Mouse (Mus musculus) kidney, postnatal 14 days (tissue): Measurements from ENCODE around the gene Rsc1a1.

Experiments
- DNase-seq: peaks from one replicate; pipeline ENCODE4 v3.0.0; 2022; ENCODE audit warnings: mixed read lengths

The Rsc1a1 gene

DNA sequence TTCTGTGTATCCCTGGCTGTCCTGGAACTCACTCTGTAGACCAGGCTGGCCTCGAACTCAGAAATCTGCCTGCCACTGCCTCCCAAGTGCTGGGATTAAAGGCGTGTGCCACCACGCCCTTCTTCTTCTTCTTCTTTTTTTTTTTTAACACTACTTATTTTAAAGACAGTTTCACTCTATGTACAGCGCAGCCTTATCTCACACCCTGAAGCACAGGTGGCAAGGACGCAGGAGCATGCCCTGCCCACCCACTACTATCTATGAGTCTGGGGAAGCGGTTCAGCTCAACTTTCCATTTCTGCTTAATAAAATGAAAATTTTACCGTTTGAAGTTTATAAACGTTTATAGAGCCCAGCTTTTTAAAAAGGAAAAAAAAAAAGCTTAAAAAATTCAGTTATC lies 3.1 kb upstream of the Rsc1a1 start:
- DNase-seq: no peak

DNA sequence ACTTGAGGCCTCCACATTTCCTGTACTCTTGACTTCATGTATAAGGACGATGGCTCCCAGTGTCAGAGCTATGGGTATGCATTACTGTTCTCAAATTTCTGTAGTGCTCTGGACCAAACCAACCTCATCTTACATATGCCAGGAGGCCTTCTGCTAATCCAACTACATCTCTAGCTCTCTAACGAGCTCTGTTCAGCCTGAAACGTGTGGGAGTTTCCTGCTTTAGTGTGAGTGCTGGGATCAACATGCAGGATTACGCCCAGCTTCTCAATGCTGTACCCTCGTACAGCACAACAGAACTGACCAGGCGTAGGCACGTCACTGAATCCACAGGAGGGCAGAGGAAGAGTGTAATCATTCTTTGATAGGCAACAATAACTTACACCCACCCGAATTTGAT lies 1.1 kb upstream of the Rsc1a1 start:
- no peak for DNase-seq

DNA sequence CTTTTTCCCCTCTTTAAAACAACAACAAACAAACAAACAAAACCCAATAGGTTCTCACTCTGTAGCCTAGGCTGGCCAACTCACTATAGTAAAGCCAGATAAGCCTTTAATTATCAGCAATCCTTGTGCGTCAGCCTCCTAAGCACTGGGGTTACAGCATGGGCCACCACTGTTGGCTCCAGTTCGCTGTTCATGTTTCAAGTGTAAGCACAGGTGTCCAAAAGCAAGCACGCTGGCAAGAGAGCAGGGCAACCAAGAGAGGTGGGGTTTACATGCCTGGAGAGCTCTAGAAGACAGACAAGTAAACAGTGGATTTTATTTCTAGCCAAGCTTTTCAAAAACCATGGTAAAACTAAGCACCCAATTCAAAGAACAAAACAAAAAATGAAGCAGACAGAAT lies 694 bp upstream of the Rsc1a1 start:
- DNase-seq: no peak

DNA sequence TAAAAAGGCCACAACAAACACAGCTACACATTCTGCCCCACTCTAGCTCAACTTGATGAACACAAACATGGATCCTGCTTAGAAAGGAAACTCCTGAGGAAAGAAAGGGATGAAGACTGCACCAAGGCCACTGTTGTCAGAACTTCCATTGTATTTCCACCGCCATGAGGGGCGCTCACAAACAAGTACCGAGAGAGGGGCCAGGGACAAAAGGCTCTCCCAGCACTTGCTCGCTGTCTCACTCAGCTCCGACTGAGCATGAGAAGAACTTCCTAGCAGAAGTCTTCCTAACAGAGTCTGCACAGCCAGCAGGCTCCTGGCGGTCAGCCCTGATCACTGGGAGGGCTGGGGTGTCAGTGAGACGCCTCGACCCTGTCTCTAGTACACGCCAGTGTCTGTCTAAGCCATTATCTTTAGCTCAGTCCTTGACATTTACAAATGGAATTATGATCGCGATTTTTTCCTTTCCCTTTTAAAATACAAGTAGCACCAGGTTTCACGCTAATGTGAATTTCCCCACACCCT lies 2.6 kb downstream of the Rsc1a1 start:
- DNase-seq: peak; percentile 23

DNA sequence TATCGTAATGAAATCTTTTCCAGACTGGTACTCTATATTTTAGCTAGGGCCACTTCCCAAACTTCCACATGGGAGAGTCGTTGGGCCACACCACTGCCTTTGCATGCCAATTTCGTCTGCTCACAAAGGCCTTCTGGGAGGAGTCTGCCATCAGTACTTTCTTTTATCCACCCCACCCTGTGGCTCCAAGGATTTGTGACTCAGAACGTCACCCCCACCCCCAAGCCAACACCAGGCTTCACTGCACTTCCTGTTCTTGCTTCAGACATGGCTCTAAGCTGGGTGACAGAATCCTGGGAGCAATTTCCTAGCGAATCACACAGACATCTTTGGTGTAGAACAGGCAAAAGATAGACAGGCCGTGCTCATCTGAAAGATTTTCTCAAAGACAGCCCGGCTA lies 3.6 kb downstream of the Rsc1a1 start:
- no peak for DNase-seq

DNA sequence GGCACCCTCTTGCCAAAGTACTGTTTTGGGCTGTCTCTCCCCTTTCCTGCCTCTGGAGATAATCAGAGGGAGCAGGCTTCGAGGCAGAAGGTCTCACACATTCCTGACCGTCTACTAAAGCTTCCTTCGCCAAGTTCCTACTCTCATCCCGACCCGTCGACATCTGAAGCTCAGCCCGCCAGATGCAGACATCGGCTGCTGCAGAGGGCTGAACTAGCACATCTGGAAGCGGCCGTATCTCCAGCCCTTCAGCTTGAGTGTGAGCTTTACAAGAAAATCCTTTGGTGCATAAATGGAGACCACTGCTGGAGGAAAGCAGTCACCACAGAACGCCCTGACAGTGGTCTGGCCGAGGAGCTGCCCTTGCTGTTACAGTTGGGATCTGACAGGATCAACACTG lies 4.5 kb downstream of the Rsc1a1 start:
- DNase-seq: no peak

DNA sequence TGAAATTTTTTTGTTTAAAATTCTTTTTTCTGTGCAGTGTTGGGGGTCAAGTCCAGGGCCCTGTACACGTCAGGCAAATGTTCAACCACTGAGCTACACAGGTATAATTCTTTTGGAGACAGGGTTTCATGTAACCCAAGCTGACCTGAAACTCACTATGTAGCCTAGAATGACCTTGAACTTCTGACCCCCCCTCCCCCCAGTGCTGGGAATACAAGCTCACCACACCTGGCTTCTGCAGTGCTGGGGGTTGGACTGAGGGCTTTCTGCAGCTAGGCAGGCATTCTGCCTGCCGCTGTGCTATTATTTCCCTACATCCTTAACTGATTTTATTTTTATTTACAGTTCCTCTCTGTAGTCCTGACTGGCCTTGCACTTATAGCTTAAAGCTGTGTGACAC lies 6.4 kb downstream of the Rsc1a1 start:
- no peak for DNase-seq

DNA sequence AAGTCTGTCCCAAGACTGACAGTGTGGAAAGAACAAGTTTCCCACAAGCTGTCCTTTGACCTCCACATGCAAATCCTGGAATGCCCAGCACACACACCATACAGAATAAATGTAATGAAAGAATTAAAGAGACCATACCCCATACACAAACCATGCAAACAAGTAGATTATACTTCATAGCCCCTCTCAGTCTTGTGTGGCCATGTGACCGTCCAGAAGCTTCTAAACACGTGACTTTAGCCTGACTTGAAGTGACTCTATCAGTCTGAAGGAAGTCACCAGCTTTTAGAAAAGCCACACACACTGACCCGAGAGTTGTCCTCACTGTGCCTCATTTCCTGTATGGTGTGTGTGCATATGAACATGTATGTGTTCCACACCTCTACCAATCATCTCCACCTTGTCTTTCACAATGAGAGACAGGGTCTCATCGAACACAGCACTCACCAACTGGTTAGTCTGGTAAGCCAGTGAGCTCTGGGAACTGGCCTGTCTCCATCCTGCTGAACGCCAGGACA lies 8.9 kb downstream of the Rsc1a1 start:
- no peak for DNase-seq

DNA sequence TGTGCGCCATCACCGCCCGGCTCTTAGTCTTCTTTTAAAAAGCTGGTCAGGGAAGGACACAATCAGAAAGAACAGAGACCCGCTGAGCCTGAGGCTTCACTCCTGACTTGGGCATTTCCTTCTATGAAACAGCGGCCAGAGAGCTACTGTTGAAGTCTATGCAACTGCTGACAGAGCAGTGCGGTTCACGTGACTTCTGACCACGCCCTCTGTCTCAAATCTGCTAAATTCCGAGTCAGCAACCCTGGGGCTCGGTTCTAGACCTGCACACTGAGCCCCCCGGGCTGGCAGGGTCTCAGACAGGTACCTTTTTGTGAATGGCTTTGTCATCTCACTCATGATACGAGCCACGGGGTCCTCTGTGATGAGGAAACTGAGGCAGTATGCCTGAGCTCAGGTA lies 13.1 kb downstream of the Rsc1a1 start:
- no peak for DNase-seq

DNA sequence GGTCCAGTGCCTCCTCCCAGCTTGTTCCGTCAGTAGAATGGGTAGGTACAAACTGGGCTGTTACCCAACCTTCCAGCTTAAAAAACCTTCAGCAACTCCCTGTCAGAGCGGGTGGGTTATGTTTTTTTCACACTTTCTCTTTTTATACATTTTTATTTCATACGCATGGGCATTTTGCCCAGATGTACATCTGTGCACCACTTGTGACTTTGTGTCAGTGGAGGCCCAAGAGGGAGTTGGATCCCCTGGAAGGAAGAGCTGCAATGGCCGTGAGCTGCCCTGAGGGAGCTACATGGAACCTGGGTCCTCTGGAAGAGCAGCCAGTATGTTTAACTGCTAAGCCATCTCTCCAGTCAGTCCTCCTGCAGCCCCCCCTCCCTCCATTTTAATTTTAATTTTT lies 14.0 kb downstream of the Rsc1a1 start:
- no peak for DNase-seq

DNA sequence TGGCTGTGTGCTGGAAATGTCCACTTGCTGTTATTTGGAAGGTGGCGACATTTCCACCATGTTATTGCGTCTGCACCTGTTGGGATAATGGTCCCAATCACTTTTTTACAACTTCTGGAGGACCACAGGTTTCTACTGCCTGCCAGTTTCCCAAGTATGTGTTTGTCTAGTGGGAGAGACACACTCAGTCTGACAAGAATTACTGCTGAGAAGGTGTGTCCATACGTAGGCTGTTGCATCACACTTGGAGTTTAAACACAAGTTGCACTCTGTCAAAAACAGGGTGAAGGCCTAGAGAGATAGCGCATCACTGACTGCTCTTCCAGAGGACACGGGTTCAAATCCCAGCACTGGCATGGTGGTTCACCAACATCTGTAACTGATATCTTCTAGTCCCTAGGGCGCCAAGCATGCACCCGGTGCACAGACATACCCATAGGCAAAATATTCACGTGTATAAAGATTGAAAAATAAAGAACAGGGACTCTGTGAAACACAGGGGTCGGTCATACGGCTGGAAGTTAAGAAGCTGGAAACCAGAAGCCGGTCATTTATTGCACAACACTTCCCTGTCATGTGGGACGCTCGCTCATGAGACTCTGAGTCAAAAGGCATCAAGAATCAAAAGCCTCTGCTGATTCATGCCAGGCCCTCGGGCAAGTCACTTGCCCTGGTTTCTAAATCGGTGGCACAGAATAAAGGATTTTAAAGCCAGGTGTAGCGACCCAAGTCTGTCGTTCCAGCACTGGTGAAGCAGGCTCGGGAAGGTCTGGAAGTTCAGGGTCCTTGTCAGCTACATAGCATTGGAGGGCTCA lies 15.3 kb downstream of the Rsc1a1 start:
- no peak for DNase-seq

DNA sequence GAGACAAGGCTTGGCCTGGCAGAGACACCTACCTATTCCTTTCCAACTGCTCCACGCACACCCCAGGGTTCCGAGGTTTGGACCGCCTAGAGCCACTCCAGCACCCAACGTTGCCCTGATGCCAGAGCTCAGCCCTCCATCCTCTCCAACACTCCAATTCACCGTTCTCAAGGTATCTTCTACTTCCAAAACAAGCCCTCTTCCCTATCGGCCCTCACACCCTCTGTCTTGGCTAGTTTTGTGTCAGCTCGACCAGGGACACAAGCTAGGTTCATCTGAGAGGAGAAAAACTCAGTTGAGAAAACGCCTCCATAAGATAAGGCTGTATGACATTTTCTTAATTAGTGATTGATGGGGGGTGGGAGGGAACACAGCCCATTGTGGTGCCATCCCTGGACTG lies 20.6 kb downstream of the Rsc1a1 start, which contains the start of gene Plekhm2:
Gene Plekhm2, minus strand, starts transcription at position 101 of the 400 bp plus-strand sequence.
- DNase-seq: no peak

DNA sequence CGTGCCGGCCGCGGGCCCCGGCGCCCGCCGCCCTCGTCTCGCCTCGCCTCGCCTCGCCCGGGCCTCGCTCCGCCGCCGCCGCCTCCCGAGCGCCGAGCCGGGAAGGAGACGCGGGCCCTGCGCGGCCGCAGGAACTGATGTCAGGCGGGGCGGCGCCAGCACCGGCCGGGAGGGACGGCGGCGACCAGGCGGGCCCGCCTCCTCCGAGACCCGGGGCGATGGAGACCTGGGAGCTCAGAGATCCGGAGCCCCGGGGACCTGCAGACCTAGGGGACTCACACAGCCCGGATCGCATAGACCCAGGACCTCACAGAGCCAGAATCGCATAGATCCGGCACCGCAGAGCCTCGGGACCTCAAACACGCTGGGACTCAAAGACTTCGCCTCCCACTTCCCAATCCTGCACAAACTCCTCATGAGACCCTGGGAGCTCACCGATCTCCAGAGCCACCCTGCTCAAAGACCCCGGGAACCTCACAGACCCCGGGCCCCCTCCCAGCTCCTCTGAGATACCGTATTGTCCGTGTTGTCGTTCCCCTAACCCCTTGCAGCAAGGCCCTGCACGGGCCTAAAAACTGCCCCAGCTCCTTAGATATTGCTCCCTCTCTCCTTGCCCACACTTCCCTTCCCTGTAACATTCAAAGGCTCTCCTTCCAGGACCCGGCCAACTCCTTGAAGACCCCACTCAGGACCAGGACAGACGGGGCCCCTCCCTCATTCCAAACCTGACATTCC lies 21.2 kb downstream of the Rsc1a1 start:
- peak; percentile 88 for DNase-seq

DNA sequence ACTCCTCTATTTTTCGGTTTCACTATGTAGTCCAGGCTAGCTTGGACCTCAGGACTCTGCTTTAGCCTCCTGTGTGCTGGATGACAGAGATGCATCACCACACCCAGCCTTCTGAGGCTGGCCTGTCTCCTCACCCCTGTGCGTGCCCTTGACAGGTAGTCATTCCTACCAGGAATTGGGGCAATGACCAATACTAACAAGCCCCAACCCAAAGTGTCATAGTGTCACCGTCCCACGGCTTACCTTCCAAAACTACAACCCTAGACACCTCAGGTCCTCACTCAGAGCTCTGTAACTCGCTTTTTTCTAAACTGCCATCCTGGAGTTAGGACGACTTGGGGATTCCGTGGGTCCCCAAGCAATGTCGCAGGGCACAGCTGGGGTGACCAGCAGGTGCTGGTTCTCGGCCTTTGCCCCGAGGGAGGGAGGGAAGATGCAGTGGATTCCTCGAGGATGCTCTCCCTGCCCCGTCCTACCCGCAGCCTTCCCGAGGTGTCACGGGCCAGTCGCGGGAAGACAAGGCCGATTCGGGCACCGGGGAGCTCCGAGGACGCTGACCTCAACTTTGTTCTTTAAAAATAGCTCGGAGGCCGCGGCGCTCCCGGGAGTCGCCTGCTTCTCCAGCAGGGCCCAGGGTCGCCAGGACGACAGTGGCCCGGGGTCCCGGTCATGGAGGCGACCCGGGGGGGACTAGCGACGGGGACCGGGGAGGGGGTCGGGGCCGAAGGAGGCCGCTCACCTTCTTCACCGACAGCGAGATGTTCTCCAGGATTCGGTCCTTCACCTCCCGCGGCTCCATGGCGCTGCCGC lies 22.1 kb downstream of the Rsc1a1 start:
- peak; percentile 44 for DNase-seq

DNA sequence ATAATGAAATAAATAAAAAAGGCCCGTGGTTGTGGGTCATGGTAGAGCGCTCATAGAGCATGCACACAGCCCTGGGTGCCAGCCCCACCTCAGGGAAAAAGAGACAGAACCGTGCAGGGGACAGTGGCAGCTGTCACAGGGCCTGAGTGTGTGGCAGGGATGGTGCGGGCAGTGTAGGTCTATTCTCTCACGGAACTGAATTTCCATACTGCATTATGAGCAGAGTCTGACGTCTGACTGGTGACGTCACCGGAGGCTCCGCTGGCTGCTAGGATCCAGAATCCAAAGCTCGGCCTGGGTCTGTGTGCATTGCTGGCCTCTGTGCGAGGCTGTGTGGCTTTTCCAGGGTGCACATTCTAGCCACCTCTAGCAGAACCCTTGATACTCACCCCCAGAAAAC lies 24.5 kb downstream of the Rsc1a1 start:
- no peak for DNase-seq

DNA sequence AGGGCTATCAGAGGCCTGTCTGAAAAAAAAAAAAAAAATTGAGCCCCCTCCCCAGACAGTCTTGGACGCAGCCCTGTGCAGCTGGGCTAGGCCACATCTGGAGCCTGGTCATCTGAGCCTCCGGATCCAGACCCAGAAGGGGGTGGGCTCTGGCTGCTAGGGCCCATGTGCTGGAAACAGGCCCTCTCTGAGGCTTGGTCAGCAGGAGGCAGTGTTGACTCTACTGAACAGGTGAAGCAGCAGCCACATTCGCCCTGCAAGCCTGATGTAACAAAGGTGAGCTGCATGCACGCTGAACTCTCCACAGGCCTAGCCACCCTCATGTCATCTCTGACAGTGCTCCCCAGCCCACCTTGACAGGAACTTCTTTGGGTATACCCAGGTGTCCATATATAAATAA lies 25.7 kb downstream of the Rsc1a1 start:
- DNase-seq: no peak

DNA sequence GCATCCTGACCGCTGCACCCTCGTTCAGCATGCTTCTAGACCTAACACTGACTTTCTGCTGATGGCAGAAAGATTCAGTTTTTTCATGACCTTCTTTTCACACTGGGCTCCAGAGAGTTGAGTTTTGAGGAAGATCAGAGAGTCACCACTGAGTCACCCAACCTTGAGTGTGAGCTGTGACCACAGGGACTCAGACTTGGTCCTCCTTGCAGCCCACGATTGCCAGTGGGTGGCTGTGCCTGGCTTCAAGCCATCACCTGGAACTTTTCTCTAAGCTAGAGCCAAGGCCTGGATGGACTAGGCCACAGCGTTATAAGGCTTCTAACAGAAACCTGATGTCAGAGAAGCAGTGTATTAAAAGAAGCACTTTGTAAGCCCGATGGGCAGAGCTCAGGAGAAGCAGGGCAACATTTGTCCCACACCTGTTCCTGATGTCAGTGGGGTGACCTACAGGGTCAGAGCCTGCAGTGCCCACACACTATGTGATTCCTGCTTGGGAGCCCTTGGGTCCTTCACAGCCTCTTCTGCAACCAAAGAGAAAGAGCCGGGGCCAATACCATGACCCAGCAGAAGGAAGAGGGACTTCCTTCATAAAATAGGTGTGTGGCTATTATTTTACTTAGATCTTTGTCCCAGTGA lies 26.4 kb downstream of the Rsc1a1 start:
- no peak for DNase-seq

DNA sequence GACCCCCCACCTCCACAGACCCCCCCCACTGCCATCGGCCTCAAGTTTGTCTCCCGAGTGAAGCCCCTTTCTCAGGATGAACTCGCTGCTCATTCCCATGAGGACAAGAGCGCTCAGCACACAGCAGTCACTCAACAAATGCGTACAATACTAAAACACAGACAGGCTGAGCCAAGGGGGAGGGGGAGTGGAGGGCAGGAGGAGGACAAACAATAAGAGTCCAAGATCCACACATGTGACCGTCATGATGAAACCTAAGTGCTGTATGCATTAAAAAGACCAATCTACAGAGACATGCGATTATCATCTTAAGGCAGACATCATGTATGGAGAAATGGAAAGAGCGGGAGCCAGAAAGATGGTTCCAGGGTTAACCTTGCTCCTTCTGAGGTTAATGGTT lies 28.5 kb downstream of the Rsc1a1 start:
- no peak for DNase-seq

DNA sequence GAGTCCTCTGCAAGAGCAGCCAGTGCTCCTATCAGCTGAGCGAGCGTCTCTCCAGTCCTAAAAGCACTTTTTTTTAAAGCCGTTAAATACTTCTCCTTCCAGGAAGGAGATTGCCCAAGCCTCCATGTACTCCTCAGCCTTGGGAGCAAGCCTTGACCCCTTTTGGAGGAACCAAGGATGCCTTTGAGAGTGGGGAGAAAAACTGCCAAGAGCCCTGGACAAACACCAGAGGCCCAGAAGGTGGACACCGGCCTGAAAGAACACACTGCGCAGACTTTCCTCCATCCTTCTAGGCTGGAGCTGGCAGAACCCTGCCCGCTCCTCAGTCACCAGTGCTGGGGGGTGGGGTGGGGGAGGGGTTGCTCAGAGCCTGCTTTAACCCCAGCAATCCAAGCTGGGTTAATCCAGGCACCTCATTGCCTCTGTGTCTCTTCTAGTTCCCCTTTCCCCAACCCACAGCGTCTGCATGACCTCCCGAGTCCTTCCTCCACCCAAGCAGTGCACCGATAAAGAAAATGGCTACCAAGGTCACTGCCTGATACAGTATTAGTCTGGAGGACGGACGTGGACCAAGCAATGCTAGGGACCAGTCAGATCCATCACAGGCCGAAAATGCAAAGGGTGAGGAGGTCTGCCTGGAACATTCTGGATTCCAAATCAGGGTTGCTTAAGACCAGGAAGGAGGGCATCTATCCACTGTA lies 29.3 kb downstream of the Rsc1a1 start:
- no peak for DNase-seq

DNA sequence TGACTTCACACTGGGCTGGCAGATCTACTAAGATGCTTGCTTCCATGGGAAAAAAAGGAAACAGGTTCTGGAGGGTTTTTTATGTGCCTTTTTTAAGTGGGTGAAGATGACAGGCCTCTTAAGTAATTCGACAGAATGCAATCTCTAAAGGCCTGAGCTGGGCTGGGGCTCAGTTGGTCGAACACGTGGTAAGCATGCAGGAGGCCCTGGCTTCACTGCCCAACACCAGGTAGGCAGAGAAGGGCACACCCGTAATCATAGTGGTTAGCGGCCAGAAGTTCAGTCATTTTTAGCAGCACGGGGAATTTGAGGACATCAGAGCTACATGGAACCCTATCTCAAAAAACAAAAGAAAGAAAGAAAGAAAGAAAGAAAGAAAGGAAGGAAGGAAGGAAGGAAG lies 30.9 kb downstream of the Rsc1a1 start:
- DNase-seq: no peak

DNA sequence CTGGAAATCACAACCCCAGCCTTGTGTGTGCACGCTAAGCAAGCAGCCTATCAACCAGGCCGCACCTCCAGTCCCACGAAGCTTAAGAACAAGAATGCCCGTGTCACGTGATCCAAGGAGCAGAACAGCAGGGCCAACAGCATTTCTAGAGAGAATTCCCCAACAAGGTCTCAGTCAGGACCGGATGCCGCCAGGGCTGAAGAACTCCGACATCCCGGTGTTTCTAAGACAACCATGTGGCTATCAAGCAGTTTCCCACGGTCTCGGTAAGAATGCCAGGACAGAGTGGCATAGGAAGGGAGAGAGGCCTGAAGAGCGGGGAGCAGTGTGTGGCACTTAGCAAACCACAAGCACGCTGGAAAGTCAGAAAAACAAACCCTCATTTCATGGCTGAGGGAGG lies 31.6 kb downstream of the Rsc1a1 start:
- no peak for DNase-seq

DNA sequence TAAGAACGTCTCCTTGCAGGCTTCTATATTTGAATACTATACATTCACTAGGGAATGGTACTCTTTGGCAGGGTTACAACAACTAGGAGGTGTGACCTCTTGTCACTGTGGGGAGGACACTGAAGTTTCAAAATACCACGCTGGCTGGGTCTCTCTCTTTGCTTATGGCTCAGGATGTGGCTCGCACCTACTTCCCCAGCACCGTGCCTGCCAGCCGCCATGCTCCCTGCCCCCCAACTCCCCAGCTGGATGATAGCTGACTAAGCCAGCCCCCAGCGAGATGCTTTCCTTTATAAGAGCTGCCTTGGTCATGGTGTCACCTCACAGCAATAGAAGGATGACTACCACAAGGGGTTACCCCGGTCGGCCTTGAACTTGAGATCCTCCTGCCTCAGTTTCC lies 32.4 kb downstream of the Rsc1a1 start:
- DNase-seq: no peak
